Mouse (Mus musculus) hindlimb bud, embryonic 11.5 days (tissue): ENCODE measurements at regions not wholly inside any gene's neighbourhood (a gene's known extent, or its start where the extent isn't known, plus 50 kb on each side); places are given as distances from the start of the nearest gene placed in this dataset.

Experiments used
- DNase-seq: peaks from one replicate; pipeline ENCODE4 v3.0.0-alpha.2; 2012; ENCODE audit warnings: low read depth, low spot score; ENCODE audit errors: extremely low spot score

GRCm38 (mm10) chr16:74739194-74740135 lies 327.8 kb upstream of the Robo2 start:
- no peak for DNase-seq

GRCm38 (mm10) chr16:74732940-74733776 lies 321.5 kb upstream of the Robo2 start:
- DNase-seq, result no peak

GRCm38 (mm10) chr16:74730169-74730794 lies 318.7 kb upstream of the Robo2 start:
- DNase-seq, result no peak

- no peak for DNase-seq
These were observed 311.6 kb upstream of the Robo2 start for GRCm38 (mm10) chr16:74723217-74723616.

- DNase-seq, result no peak
These were observed 306.5 kb upstream of the Robo2 start for GRCm38 (mm10) chr16:74718154-74718553.

GRCm38 (mm10) chr16:74717622-74718021 lies 306.0 kb upstream of the Robo2 start:
- DNase-seq, result no peak

- no peak for DNase-seq
These were observed 303.3 kb upstream of the Robo2 start for GRCm38 (mm10) chr16:74714950-74715349.

- no peak for DNase-seq
These were observed 300.9 kb upstream of the Robo2 start for GRCm38 (mm10) chr16:74712515-74712914.

GRCm38 (mm10) chr16:74702067-74702466 lies 290.4 kb upstream of the Robo2 start:
- no peak for DNase-seq

GRCm38 (mm10) chr16:74683371-74683770 lies 271.7 kb upstream of the Robo2 start:
- no peak for DNase-seq

GRCm38 (mm10) chr16:74675586-74675985 lies 264.0 kb upstream of the Robo2 start:
- no peak for DNase-seq

- no peak for DNase-seq
These were observed 259.8 kb upstream of the Robo2 start for GRCm38 (mm10) chr16:74671466-74671865.

- DNase-seq, result no peak
These were observed 252.7 kb upstream of the Robo2 start for GRCm38 (mm10) chr16:74664337-74664736.

- DNase-seq, result no peak
These were observed 239.6 kb upstream of the Robo2 start for GRCm38 (mm10) chr16:74651244-74651643.

GRCm38 (mm10) chr16:74649207-74649606 lies 237.6 kb upstream of the Robo2 start:
- no peak for DNase-seq

GRCm38 (mm10) chr16:74648384-74648783 lies 236.8 kb upstream of the Robo2 start:
- DNase-seq, result no peak

GRCm38 (mm10) chr16:74644750-74645366 lies 233.2 kb upstream of the Robo2 start:
- DNase-seq, result no peak

GRCm38 (mm10) chr16:74639805-74640204 lies 228.2 kb upstream of the Robo2 start:
- DNase-seq, result no peak

GRCm38 (mm10) chr16:74637638-74638037 lies 226.0 kb upstream of the Robo2 start:
- DNase-seq, result no peak

GRCm38 (mm10) chr16:74625783-74626182 lies 214.2 kb upstream of the Robo2 start:
- no peak for DNase-seq

- no peak for DNase-seq
These were observed 200.4 kb upstream of the Robo2 start for GRCm38 (mm10) chr16:74612072-74612471.
